Mouse (Mus musculus) midbrain, embryonic 12.5 days (tissue): ENCODE measurements at regions not wholly inside any gene's neighbourhood (a gene's known extent, or its start where the extent isn't known, plus 50 kb on each side); places are given as distances from the start of the nearest gene placed in this dataset.
A peak's percentile ranks its signal among the peaks of the same experiment; 100 is the strongest.

ENCODE experiments used
- ATAC-seq: fragments of 200-750 bp; cut with Nextera tagmentation; 2 replicates; pipeline ENCODE4 v1.8.0; 2017; ENCODE audit warnings: low read depth, moderate TSS enrichment, moderate library complexity; ENCODE audit not compliant: low FRiP score
- H3K27ac ChIP-seq: fragments of 300-500 bp; sonication (generic); replicated peaks from 2 replicates; pipeline ENCODE4 v1.5.1; 2016; ENCODE audit warnings: mild to moderate bottlenecking
- H3K27me3 ChIP-seq: fragments of 300-500 bp; sonication (generic); 2 replicates; pipeline ENCODE4 v1.6.1; 2016; ENCODE audit warnings: mild to moderate bottlenecking
- H3K36me3 ChIP-seq: fragments of 300-500 bp; sonication (generic); 2 replicates; pipeline ENCODE4 v1.6.1; 2016
- H3K4me1 ChIP-seq: fragments of 300-500 bp; sonication (generic); 2 replicates; pipeline ENCODE4 v1.6.1; 2016
- H3K4me2 ChIP-seq: fragments of 300-500 bp; sonication (generic); replicated peaks from 2 replicates; pipeline ENCODE4 v1.6.1; 2016; ENCODE audit warnings: mild to moderate bottlenecking, moderate library complexity
- H3K4me3 ChIP-seq: fragments of 300-500 bp; sonication (generic); 2 replicates; pipeline ENCODE4 v1.5.1; 2016; ENCODE audit warnings: mild to moderate bottlenecking
- H3K9ac ChIP-seq: fragments of 300-500 bp; sonication (generic); replicated peaks from 2 replicates; pipeline ENCODE4 v1.6.1; 2016; ENCODE audit warnings: mild to moderate bottlenecking, moderate library complexity
- H3K9me3 ChIP-seq: fragments of 300-500 bp; sonication (generic); 2 replicates; pipeline ENCODE4 v1.6.1; 2016; ENCODE audit warnings: mild to moderate bottlenecking
- WGBS: fragments of 180-500 bp; shearing (Covaris S2); methylation state at CpG from one replicate; pipeline ENCODE4 v1.1.7; 2016; 5-methylcytosine and 5-hydroxymethylcytosine counted together

GRCm38 (mm10) chr17:48615248-48615647, 160.5 kb downstream of the Unc5cl start:
- ATAC-seq: no peak
- H3K9ac ChIP-seq: no peak overlapping the region
- H3K27me3 ChIP-seq: no peaks in the 10 kb centered on the region
- 74% methylated on average over 3 of the region's 3 CpGs for WGBS
- H3K4me1 ChIP-seq: no peaks in the 10 kb centered on the region
- no peak overlapping the region for H3K27ac ChIP-seq
- no peaks in the 10 kb centered on the region for H3K36me3 ChIP-seq
- H3K4me2 ChIP-seq: no peak overlapping the region
- H3K4me3 ChIP-seq: no peak overlapping the region
- peaks cover 7% of the 10 kb centered on the region for H3K9me3 ChIP-seq

GRCm38 (mm10) chr17:48616205-48616604, 161.5 kb downstream of the Unc5cl start:
- Histone ChIP-seq H3K27ac (no peak overlapping the region), H3K9ac (no peak overlapping the region), H3K4me2 (no peak overlapping the region), H3K4me3 (no peak overlapping the region), H3K27me3 (no peaks in the 10 kb centered on the region), H3K9me3 (peaks cover 7% of the 10 kb centered on the region), H3K4me1 (no peaks in the 10 kb centered on the region), H3K36me3 (no peaks in the 10 kb centered on the region)
- WGBS: 30% methylated on average over 4 of the region's 4 CpGs
- no peak for ATAC-seq

- Histone ChIP-seq H3K27me3 (no peaks in the 10 kb centered on the region), H3K9me3 (peaks cover 4% of the 10 kb centered on the region; the same call in 1 of the 2 replicates), H3K4me1 (no peaks in the 10 kb centered on the region), H3K9ac (no peak overlapping the region), H3K36me3 (no peaks in the 10 kb centered on the region), H3K27ac (no peak overlapping the region), H3K4me2 (no peak overlapping the region), H3K4me3 (no peak overlapping the region)
- WGBS: 65% methylated on average over 2 of the region's 2 CpGs
- no peak for ATAC-seq
Observed at GRCm38 (mm10) chr17:48620896-48621295, 166.2 kb downstream of the Unc5cl start.

GRCm38 (mm10) chr17:48621676-48622075, 167.0 kb downstream of the Unc5cl start:
- Histone ChIP-seq H3K27ac (no peak overlapping the region), H3K27me3 (no peaks in the 10 kb centered on the region), H3K4me2 (no peak overlapping the region), H3K9me3 (peaks cover 4% of the 10 kb centered on the region; the same call in 1 of the 2 replicates), H3K4me1 (no peaks in the 10 kb centered on the region), H3K4me3 (no peak overlapping the region), H3K36me3 (no peaks in the 10 kb centered on the region), H3K9ac (no peak overlapping the region)
- ATAC-seq: no peak
- WGBS: 94% methylated on average over 11 of the region's 11 CpGs

GRCm38 (mm10) chr17:48624937-48625336, 170.2 kb downstream of the Unc5cl start:
- 93% methylated on average over 14 of the region's 14 CpGs for WGBS
- no peak overlapping the region for H3K9ac ChIP-seq
- no peaks in the 10 kb centered on the region for H3K27me3 ChIP-seq
- no peak overlapping the region for H3K4me3 ChIP-seq
- peaks cover 4% of the 10 kb centered on the region; the same call in 1 of the 2 replicates for H3K9me3 ChIP-seq
- H3K4me2 ChIP-seq: no peak overlapping the region
- H3K27ac ChIP-seq: no peak overlapping the region
- ATAC-seq: no peak
- H3K36me3 ChIP-seq: no peaks in the 10 kb centered on the region
- no peaks in the 10 kb centered on the region for H3K4me1 ChIP-seq

GRCm38 (mm10) chr17:48625971-48626370, 171.3 kb downstream of the Unc5cl start:
- Histone ChIP-seq H3K36me3 (no peaks in the 10 kb centered on the region), H3K4me2 (no peak overlapping the region), H3K27ac (no peak overlapping the region), H3K27me3 (no peaks in the 10 kb centered on the region), H3K9me3 (peaks cover 4% of the 10 kb centered on the region; the same call in 1 of the 2 replicates), H3K9ac (no peak overlapping the region), H3K4me3 (no peak overlapping the region), H3K4me1 (no peaks in the 10 kb centered on the region)
- ATAC-seq: no peak
- WGBS: 86% methylated on average over 6 of the region's 6 CpGs

GRCm38 (mm10) chr17:48639611-48640010, 184.9 kb downstream of the Unc5cl start:
- Histone ChIP-seq H3K27me3 (no peaks in the 10 kb centered on the region), H3K36me3 (no peaks in the 10 kb centered on the region), H3K9me3 (peaks cover 9% of the 10 kb centered on the region; the same call in 1 of the 2 replicates), H3K4me1 (no peaks in the 10 kb centered on the region), H3K9ac (no peak overlapping the region), H3K27ac (no peak overlapping the region), H3K4me2 (no peak overlapping the region), H3K4me3 (no peak overlapping the region)
- ATAC-seq: no peak
- 93% methylated on average over 12 of the region's 12 CpGs for WGBS

- Histone ChIP-seq H3K4me3 (no peak overlapping the region), H3K27ac (no peak overlapping the region), H3K9me3 (no peaks in the 10 kb centered on the region), H3K36me3 (no peaks in the 10 kb centered on the region), H3K27me3 (no peaks in the 10 kb centered on the region), H3K4me2 (no peak overlapping the region), H3K4me1 (no peaks in the 10 kb centered on the region), H3K9ac (no peak overlapping the region)
- ATAC-seq: no peak
- 33% methylated on average over 5 of the region's 5 CpGs for WGBS
Observed at GRCm38 (mm10) chr17:48643533-48644019, 188.9 kb downstream of the Unc5cl start.

- Histone ChIP-seq H3K9ac (no peak overlapping the region), H3K9me3 (no peaks in the 10 kb centered on the region), H3K36me3 (no peaks in the 10 kb centered on the region), H3K27me3 (no peaks in the 10 kb centered on the region), H3K27ac (no peak overlapping the region), H3K4me2 (no peak overlapping the region), H3K4me3 (no peak overlapping the region), H3K4me1 (no peaks in the 10 kb centered on the region)
- no peak for ATAC-seq
- WGBS: 94% methylated on average over 1 of the region's 1 CpGs
Observed at GRCm38 (mm10) chr17:48645056-48645455, 190.4 kb downstream of the Unc5cl start.

GRCm38 (mm10) chr17:48646626-48647195, 192.0 kb downstream of the Unc5cl start:
- no peaks in the 10 kb centered on the region for H3K9me3 ChIP-seq
- ATAC-seq: no peak
- H3K4me2 ChIP-seq: no peak overlapping the region

GRCm38 (mm10) chr17:48647431-48647830, 192.7 kb downstream of the Unc5cl start:
- no peaks in the 10 kb centered on the region for H3K36me3 ChIP-seq
- no peaks in the 10 kb centered on the region for H3K9me3 ChIP-seq
- no peak overlapping the region for H3K4me3 ChIP-seq
- no peak overlapping the region for H3K27ac ChIP-seq
- H3K27me3 ChIP-seq: no peaks in the 10 kb centered on the region
- H3K4me1 ChIP-seq: no peaks in the 10 kb centered on the region
- ATAC-seq: 0 out of 2 replicates have a peak, but pooled peaks have one; percentile 2
- peak overlapping the region; percentile 25 for H3K4me2 ChIP-seq
- 57% methylated on average over 14 of the region's 14 CpGs for WGBS
- no peak overlapping the region for H3K9ac ChIP-seq

More at GRCm38 (mm10) chr17:48646626-48647195, 192.0 kb downstream of the Unc5cl start:
- no peak overlapping the region for H3K4me3 ChIP-seq
- no peak overlapping the region for H3K27ac ChIP-seq
- H3K9ac ChIP-seq: no peak overlapping the region
- H3K36me3 ChIP-seq: no peaks in the 10 kb centered on the region
- no peaks in the 10 kb centered on the region for H3K27me3 ChIP-seq
- WGBS: 74% methylated on average over 11 of the region's 11 CpGs
- no peaks in the 10 kb centered on the region for H3K4me1 ChIP-seq

- Histone ChIP-seq H3K27ac (no peak overlapping the region), H3K9me3 (peaks cover 4% of the 10 kb centered on the region; the same call in 1 of the 2 replicates), H3K36me3 (no peaks in the 10 kb centered on the region), H3K4me3 (no peak overlapping the region), H3K4me2 (no peak overlapping the region), H3K27me3 (no peaks in the 10 kb centered on the region), H3K9ac (no peak overlapping the region), H3K4me1 (no peaks in the 10 kb centered on the region)
- no peak for ATAC-seq
- WGBS: 91% methylated on average over 13 of the region's 13 CpGs
Observed at GRCm38 (mm10) chr17:48650556-48650955, 195.9 kb downstream of the Unc5cl start.

- WGBS: 87% methylated on average over 3 of the region's 3 CpGs
- Histone ChIP-seq H3K36me3 (no peaks in the 10 kb centered on the region), H3K4me3 (no peak overlapping the region), H3K4me2 (no peak overlapping the region), H3K4me1 (no peaks in the 10 kb centered on the region), H3K27me3 (no peaks in the 10 kb centered on the region), H3K9me3 (no peaks in the 10 kb centered on the region), H3K9ac (no peak overlapping the region), H3K27ac (no peak overlapping the region)
- no peak for ATAC-seq
Observed at GRCm38 (mm10) chr17:48672749-48673148, 218.0 kb downstream of the Unc5cl start.
